In genomic region chr4:43795844-43796243, GRCm38 (mm10) we compare ENCODE assay signal across 40 mouse cellular contexts. TPM values are rescaled to one million over a fixed set of nuclear protein-coding genes. Genes with fewer than 3 reads are reported as not detected.
"Had no signal": no experiment of that assay in that cellular context is flagged by ENCODE, and none has a peak within 500 bp of the region (broad histone marks: within the 10 kb centered on the region; RNA-seq: fewer than 3 reads in every experiment).

No protein-coding gene starts in this region.

RNA-seq across cellular contexts. Expression of gene Olfr159, which starts 25.0 kb away (rescaled TPM):
- total RNA-seq: left cerebral cortex, postnatal 10 days; left cerebral cortex, postnatal 14 days; left cerebral cortex, postnatal 25 days; left cerebral cortex, postnatal 36 days; left cerebral cortex, postnatal 4 days; liver, adult 2 months; megakaryocyte progenitor cell, adult 5-6 weeks; megakaryocyte, adult 5-6 weeks; megakaryocyte-erythroid progenitor cell, adult 5-6 weeks; midbrain, postnatal 0 days; monocyte, adult 5-6 weeks had no signal
- polyA plus RNA-seq: limb, embryonic 10.5 days; limb, embryonic 11.5 days; limb, embryonic 12.5 days; limb, embryonic 13.5 days; limb, embryonic 14.5 days; limb, embryonic 15.5 days; liver, adult 2 months; liver, embryonic 11.5 days; liver, embryonic 12.5 days; liver, embryonic 13.5 days; liver, embryonic 14.5 days; liver, embryonic 15.5 days; liver, embryonic 16.5 days; liver, postnatal 0 days; lung, embryonic 14.5 days; lung, embryonic 15.5 days; lung, embryonic 16.5 days; lung, postnatal 0 days; macrophage; midbrain, embryonic 10.5 days; midbrain, embryonic 11.5 days; midbrain, embryonic 12.5 days; midbrain, embryonic 13.5 days; midbrain, embryonic 14.5 days; midbrain, embryonic 15.5 days; midbrain, embryonic 16.5 days; midbrain, postnatal 0 days; myocyte; neural tube, embryonic 11.5 days; neural tube, embryonic 12.5 days had no signal

RNA-seq across cellular contexts. Expression of gene Olfr156, which starts 27.9 kb away (rescaled TPM):
- total RNA-seq: left cerebral cortex, postnatal 10 days; left cerebral cortex, postnatal 14 days; left cerebral cortex, postnatal 25 days; left cerebral cortex, postnatal 36 days; left cerebral cortex, postnatal 4 days; liver, adult 2 months; megakaryocyte progenitor cell, adult 5-6 weeks; megakaryocyte, adult 5-6 weeks; megakaryocyte-erythroid progenitor cell, adult 5-6 weeks; midbrain, postnatal 0 days; monocyte, adult 5-6 weeks had no signal
- polyA plus RNA-seq: limb, embryonic 10.5 days; limb, embryonic 12.5 days; limb, embryonic 15.5 days; liver, adult 2 months; liver, embryonic 11.5 days; liver, embryonic 12.5 days; liver, embryonic 13.5 days; liver, embryonic 14.5 days; liver, embryonic 15.5 days; liver, embryonic 16.5 days; liver, postnatal 0 days; lung, adult 2 months; lung, embryonic 14.5 days; lung, embryonic 15.5 days; lung, embryonic 16.5 days; lung, postnatal 0 days; macrophage; midbrain, embryonic 10.5 days; midbrain, embryonic 11.5 days; midbrain, embryonic 12.5 days; midbrain, embryonic 13.5 days; midbrain, embryonic 14.5 days; midbrain, embryonic 15.5 days; midbrain, embryonic 16.5 days; midbrain, postnatal 0 days; myocyte; neural tube, embryonic 11.5 days; neural tube, embryonic 12.5 days had no signal

RNA-seq across cellular contexts. Expression of gene Olfr157, which starts 44.2 kb away (rescaled TPM):
- total RNA-seq: left cerebral cortex, postnatal 10 days; left cerebral cortex, postnatal 14 days; left cerebral cortex, postnatal 25 days; left cerebral cortex, postnatal 36 days; left cerebral cortex, postnatal 4 days; liver, adult 2 months; megakaryocyte progenitor cell, adult 5-6 weeks; megakaryocyte, adult 5-6 weeks; megakaryocyte-erythroid progenitor cell, adult 5-6 weeks; midbrain, postnatal 0 days; monocyte, adult 5-6 weeks had no signal
- polyA plus RNA-seq: limb, embryonic 10.5 days; limb, embryonic 11.5 days; limb, embryonic 12.5 days; limb, embryonic 13.5 days; limb, embryonic 15.5 days; liver, adult 2 months; liver, embryonic 11.5 days; liver, embryonic 12.5 days; liver, embryonic 13.5 days; liver, embryonic 14.5 days; liver, embryonic 15.5 days; liver, embryonic 16.5 days; liver, postnatal 0 days; lung, adult 2 months; lung, embryonic 14.5 days; lung, embryonic 15.5 days; lung, embryonic 16.5 days; lung, postnatal 0 days; macrophage; midbrain, embryonic 10.5 days; midbrain, embryonic 11.5 days; midbrain, embryonic 12.5 days; midbrain, embryonic 13.5 days; midbrain, embryonic 14.5 days; midbrain, embryonic 15.5 days; midbrain, embryonic 16.5 days; midbrain, postnatal 0 days; myocyte; neural tube, embryonic 11.5 days; neural tube, embryonic 12.5 days had no signal

RNA-seq across cellular contexts. Expression of gene Olfr155, which starts 55.5 kb away (rescaled TPM):
- total RNA-seq: left cerebral cortex, postnatal 10 days; left cerebral cortex, postnatal 14 days; left cerebral cortex, postnatal 25 days; left cerebral cortex, postnatal 36 days; left cerebral cortex, postnatal 4 days; liver, adult 2 months; megakaryocyte progenitor cell, adult 5-6 weeks; megakaryocyte, adult 5-6 weeks; megakaryocyte-erythroid progenitor cell, adult 5-6 weeks; midbrain, postnatal 0 days; monocyte, adult 5-6 weeks had no signal
- polyA plus RNA-seq: limb, embryonic 10.5 days; limb, embryonic 11.5 days; limb, embryonic 12.5 days; limb, embryonic 13.5 days; limb, embryonic 14.5 days; limb, embryonic 15.5 days; liver, adult 2 months; liver, embryonic 11.5 days; liver, embryonic 12.5 days; liver, embryonic 13.5 days; liver, embryonic 14.5 days; liver, embryonic 15.5 days; liver, embryonic 16.5 days; liver, postnatal 0 days; lung, adult 2 months; lung, embryonic 14.5 days; lung, embryonic 15.5 days; lung, embryonic 16.5 days; lung, postnatal 0 days; macrophage; midbrain, embryonic 10.5 days; midbrain, embryonic 11.5 days; midbrain, embryonic 12.5 days; midbrain, embryonic 13.5 days; midbrain, embryonic 14.5 days; midbrain, embryonic 15.5 days; midbrain, embryonic 16.5 days; midbrain, postnatal 0 days; myocyte; neural tube, embryonic 11.5 days; neural tube, embryonic 12.5 days had no signal
